Mouse (Mus musculus): ENCODE results near the gene Enpp6. TPM values are rescaled to one million over a fixed set of nuclear protein-coding genes. Genes with fewer than 3 reads are reported as not detected.
"Not testable (repeated sequence)": the region's sequence is repeated elsewhere in the genome, so short reads cannot be mapped to it uniquely, and the experiment has no call there.

The Enpp6 gene
- polyA plus RNA-seq, 1 experiment = not detected

DNA sequence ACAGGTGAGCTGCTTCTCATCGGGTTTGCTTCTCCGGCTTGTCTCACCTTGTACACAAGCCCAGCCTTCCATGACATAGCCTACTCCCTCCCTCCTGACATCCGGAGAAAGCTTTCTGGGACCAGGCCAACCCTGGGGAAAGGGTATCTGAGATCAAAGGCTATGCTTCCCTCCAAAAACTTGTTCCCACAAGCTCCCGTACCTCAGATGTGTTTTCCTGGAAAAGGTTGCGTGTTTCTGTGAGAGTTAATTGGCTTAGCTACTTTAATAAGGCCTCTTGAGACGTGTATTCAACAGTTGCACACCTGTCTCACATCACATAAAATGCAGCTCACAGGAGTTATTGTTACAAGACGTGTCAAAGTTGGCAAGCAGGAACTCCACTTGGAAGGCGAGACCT is 49.8 kb downstream of the Enpp6 start:
- H3K79me2 ChIP-seq (ENCODE audit: control insufficient read depth, insufficient read depth) = no peaks in the 10 kb centered on the region
- TF ChIP-seq E2F4 (IDR thresholded peaks at IDR 0.05; ENCODE audit: insufficient read depth) (no peak), REST (IDR thresholded peaks at IDR 0.05; ENCODE audit: insufficient read depth, insufficient read length) (no peak), MYOD1 (IDR thresholded peaks at IDR 0.05; ENCODE audit: control insufficient read depth in 1 of 3, insufficient read length in 2 of 3, low read depth in 2 of 3) (no peak), TCF12 (IDR thresholded peaks at IDR 0.05; ENCODE audit: insufficient read depth, poor library complexity, severe bottlenecking) (no peak), TCF3 (IDR thresholded peaks at IDR 0.05; ENCODE audit: insufficient read length, low read depth) (no peak), MYOG (IDR thresholded peaks at IDR 0.05; ENCODE audit: control insufficient read depth in 1 of 3, insufficient read depth in 1 of 3, insufficient read length in 2 of 3, low read depth in 2 of 3) (no peak), CEBPB (IDR thresholded peaks at IDR 0.05; ENCODE audit: insufficient read depth, poor library complexity, severe bottlenecking) (no peak), POLR2AphosphoS2 (IDR thresholded peaks at IDR 0.05; ENCODE audit: insufficient read length, low read depth) (no peak), POLR2A (IDR thresholded peaks at IDR 0.05; ENCODE audit: insufficient read length, low read depth) (no peak), MAX (IDR thresholded peaks at IDR 0.05; ENCODE audit: low read depth) (no peak), SRF (IDR thresholded peaks at IDR 0.05; ENCODE audit: control insufficient read depth, insufficient read length, low read depth) (no peak), USF1 (IDR thresholded peaks at IDR 0.05; ENCODE audit: low read depth) (no peak)
- no peaks in the 10 kb centered on the region for H3K36me3 ChIP-seq (ENCODE audit: control insufficient read depth, insufficient read depth)
- no peak overlapping the region for H3K4me3 ChIP-seq
- no peak overlapping the region for H3K4me2 ChIP-seq (ENCODE audit: low read depth)
- no peak overlapping the region for H3ac ChIP-seq (ENCODE audit: control insufficient read depth, insufficient read length)
- peaks cover 4% of the 10 kb centered on the region for H3K27me3 ChIP-seq (ENCODE audit: control insufficient read depth, insufficient read depth, insufficient read length)

DNA sequence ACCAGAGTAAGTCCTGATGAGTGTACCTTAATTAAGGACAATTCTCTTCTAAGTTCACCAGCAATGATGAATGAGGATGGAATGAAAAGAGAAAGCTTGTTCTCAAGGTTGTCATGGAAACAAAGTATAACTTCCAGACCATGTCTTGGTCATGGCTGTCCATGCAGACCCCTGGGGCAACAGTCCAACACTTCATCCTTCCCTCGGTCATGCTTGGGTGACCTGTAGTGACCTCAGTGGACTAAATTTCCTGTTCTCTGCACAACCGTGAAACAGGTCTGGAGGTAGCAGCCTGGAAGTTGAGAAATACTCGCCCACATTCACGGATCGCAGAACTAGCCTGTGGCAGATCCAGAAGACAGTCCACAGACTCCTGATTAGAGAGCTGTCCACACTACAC is 50.7 kb downstream of the Enpp6 start:
- Histone ChIP-seq H3ac (ENCODE audit: control insufficient read depth, insufficient read length) (no peak overlapping the region), H3K4me3 (no peak overlapping the region), H3K27me3 (ENCODE audit: control insufficient read depth, insufficient read depth, insufficient read length) (peaks cover 4% of the 10 kb centered on the region), H3K79me2 (ENCODE audit: control insufficient read depth, insufficient read depth) (no peaks in the 10 kb centered on the region), H3K4me2 (ENCODE audit: low read depth) (no peak overlapping the region), H3K36me3 (ENCODE audit: control insufficient read depth, insufficient read depth) (no peaks in the 10 kb centered on the region)
- no peak for TF ChIP-seq TCF12 (IDR thresholded peaks at IDR 0.05; ENCODE audit: insufficient read depth, poor library complexity, severe bottlenecking)
- no peak for TF ChIP-seq TCF3 (IDR thresholded peaks at IDR 0.05; ENCODE audit: insufficient read length, low read depth)
- TF ChIP-seq REST (IDR thresholded peaks at IDR 0.05; ENCODE audit: insufficient read depth, insufficient read length) = no peak
- TF ChIP-seq CEBPB (IDR thresholded peaks at IDR 0.05; ENCODE audit: insufficient read depth, poor library complexity, severe bottlenecking) = no peak
- TF ChIP-seq POLR2A (IDR thresholded peaks at IDR 0.05; ENCODE audit: insufficient read length, low read depth) = no peak
- no peak for TF ChIP-seq USF1 (IDR thresholded peaks at IDR 0.05; ENCODE audit: low read depth)
- no peak for TF ChIP-seq POLR2AphosphoS2 (IDR thresholded peaks at IDR 0.05; ENCODE audit: insufficient read length, low read depth)
- TF ChIP-seq E2F4 (IDR thresholded peaks at IDR 0.05; ENCODE audit: insufficient read depth) = no peak
- TF ChIP-seq MYOG (IDR thresholded peaks at IDR 0.05; ENCODE audit: control insufficient read depth in 1 of 3, insufficient read depth in 1 of 3, insufficient read length in 2 of 3, low read depth in 2 of 3) = no peak
- no peak for TF ChIP-seq MAX (IDR thresholded peaks at IDR 0.05; ENCODE audit: low read depth)
- no peak for TF ChIP-seq SRF (IDR thresholded peaks at IDR 0.05; ENCODE audit: control insufficient read depth, insufficient read length, low read depth)
- no peak for TF ChIP-seq MYOD1 (IDR thresholded peaks at IDR 0.05; ENCODE audit: control insufficient read depth in 1 of 3, insufficient read length in 2 of 3, low read depth in 2 of 3)

DNA sequence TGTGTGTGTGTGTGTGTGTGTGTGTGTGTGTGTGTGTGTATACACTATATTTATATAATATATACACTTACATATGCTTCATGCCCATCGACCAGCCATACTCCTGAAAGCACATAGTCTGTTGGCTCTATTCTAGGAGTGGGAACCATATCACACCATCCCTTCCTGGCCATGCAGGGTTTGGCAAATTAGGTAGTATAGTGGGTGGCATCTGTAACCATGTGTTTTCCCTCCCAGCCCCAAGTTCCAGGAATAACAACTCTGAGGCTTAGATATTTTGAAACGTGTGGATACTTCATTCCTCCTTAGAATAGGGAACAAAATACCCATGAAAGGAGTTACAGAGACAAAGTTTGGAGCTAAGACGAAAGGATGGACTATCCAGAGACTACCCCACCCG is 53.5 kb downstream of the Enpp6 start:
- not testable (repeated sequence) for H3ac ChIP-seq (ENCODE audit: control insufficient read depth, insufficient read length); H3K27me3 ChIP-seq (ENCODE audit: control insufficient read depth, insufficient read depth, insufficient read length); H3K4me3 ChIP-seq; H3K79me2 ChIP-seq (ENCODE audit: control insufficient read depth, insufficient read depth); H3K4me2 ChIP-seq (ENCODE audit: low read depth); H3K36me3 ChIP-seq (ENCODE audit: control insufficient read depth, insufficient read depth)

DNA sequence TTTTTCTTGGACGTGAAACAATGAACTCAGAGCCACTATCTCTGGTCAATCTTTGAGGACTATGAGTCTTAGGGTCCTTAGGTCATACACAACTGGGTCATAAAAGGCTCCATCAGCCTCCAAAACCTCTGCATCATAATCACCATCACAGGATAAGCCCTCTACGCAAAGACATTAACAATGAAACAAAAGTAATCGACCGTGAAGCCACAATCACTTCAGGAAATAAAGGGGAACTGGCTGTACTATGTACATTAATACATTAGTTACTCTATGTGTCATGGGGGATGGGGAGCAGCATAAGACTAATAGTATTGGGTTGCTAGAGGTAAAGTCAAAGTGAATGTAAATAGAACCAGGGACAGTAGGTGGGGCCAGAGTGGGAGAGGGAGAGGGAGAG is 59.7 kb downstream of the Enpp6 start:
- Histone ChIP-seq H3K4me3 (no peak overlapping the region), H3K4me2 (ENCODE audit: low read depth) (no peak overlapping the region), H3K79me2 (ENCODE audit: control insufficient read depth, insufficient read depth) (no peaks in the 10 kb centered on the region), H3K36me3 (ENCODE audit: control insufficient read depth, insufficient read depth) (no peaks in the 10 kb centered on the region), H3K27me3 (ENCODE audit: control insufficient read depth, insufficient read depth, insufficient read length) (no peaks in the 10 kb centered on the region), H3ac (ENCODE audit: control insufficient read depth, insufficient read length) (no peak overlapping the region)
- TF ChIP-seq POLR2A (IDR thresholded peaks at IDR 0.05; ENCODE audit: insufficient read length, low read depth) (no peak), MAX (IDR thresholded peaks at IDR 0.05; ENCODE audit: low read depth) (no peak), POLR2AphosphoS2 (IDR thresholded peaks at IDR 0.05; ENCODE audit: insufficient read length, low read depth) (no peak), E2F4 (IDR thresholded peaks at IDR 0.05; ENCODE audit: insufficient read depth) (no peak), TCF3 (IDR thresholded peaks at IDR 0.05; ENCODE audit: insufficient read length, low read depth) (no peak), MYOD1 (IDR thresholded peaks at IDR 0.05; ENCODE audit: control insufficient read depth in 1 of 3, insufficient read length in 2 of 3, low read depth in 2 of 3) (no peak), TCF12 (IDR thresholded peaks at IDR 0.05; ENCODE audit: insufficient read depth, poor library complexity, severe bottlenecking) (no peak), MYOG (IDR thresholded peaks at IDR 0.05; ENCODE audit: control insufficient read depth in 1 of 3, insufficient read depth in 1 of 3, insufficient read length in 2 of 3, low read depth in 2 of 3) (no peak), CEBPB (IDR thresholded peaks at IDR 0.05; ENCODE audit: insufficient read depth, poor library complexity, severe bottlenecking) (no peak), USF1 (IDR thresholded peaks at IDR 0.05; ENCODE audit: low read depth) (no peak), SRF (IDR thresholded peaks at IDR 0.05; ENCODE audit: control insufficient read depth, insufficient read length, low read depth) (no peak)

DNA sequence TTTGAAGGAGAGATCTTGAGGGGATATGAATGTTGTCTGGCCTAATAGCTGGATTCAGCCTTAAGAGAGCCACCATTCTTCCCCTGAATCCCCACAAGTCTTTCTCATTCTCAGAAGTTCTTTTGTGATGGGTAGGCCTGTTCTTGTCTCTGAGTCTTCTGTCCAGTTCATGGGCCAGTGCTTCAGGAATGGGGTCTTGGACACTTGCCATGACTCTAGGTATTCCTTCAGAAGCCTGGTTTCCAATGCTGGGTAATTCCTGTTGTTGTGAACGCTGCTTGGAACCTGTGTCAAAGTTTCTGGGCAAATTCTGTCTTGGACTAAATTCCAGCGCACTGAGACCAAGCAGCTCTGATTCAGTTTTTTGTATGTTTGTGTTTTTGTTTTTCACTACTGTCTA is 60.5 kb downstream of the Enpp6 start:
- Histone ChIP-seq H3K79me2 (ENCODE audit: control insufficient read depth, insufficient read depth) (no peaks in the 10 kb centered on the region), H3K36me3 (ENCODE audit: control insufficient read depth, insufficient read depth) (no peaks in the 10 kb centered on the region), H3K4me2 (ENCODE audit: low read depth) (no peak overlapping the region), H3K4me3 (no peak overlapping the region), H3ac (ENCODE audit: control insufficient read depth, insufficient read length) (no peak overlapping the region), H3K27me3 (ENCODE audit: control insufficient read depth, insufficient read depth, insufficient read length) (no peaks in the 10 kb centered on the region)
- TF ChIP-seq MYOD1 (IDR thresholded peaks at IDR 0.05; ENCODE audit: control insufficient read depth in 1 of 3, insufficient read length in 2 of 3, low read depth in 2 of 3) (no peak), CEBPB (IDR thresholded peaks at IDR 0.05; ENCODE audit: insufficient read depth, poor library complexity, severe bottlenecking) (no peak), E2F4 (IDR thresholded peaks at IDR 0.05; ENCODE audit: insufficient read depth) (no peak), POLR2AphosphoS2 (IDR thresholded peaks at IDR 0.05; ENCODE audit: insufficient read length, low read depth) (no peak), MAX (IDR thresholded peaks at IDR 0.05; ENCODE audit: low read depth) (no peak), USF1 (IDR thresholded peaks at IDR 0.05; ENCODE audit: low read depth) (no peak), MYOG (IDR thresholded peaks at IDR 0.05; ENCODE audit: control insufficient read depth in 1 of 3, insufficient read depth in 1 of 3, insufficient read length in 2 of 3, low read depth in 2 of 3) (no peak), REST (IDR thresholded peaks at IDR 0.05; ENCODE audit: insufficient read depth, insufficient read length) (no peak), TCF12 (IDR thresholded peaks at IDR 0.05; ENCODE audit: insufficient read depth, poor library complexity, severe bottlenecking) (no peak), TCF3 (IDR thresholded peaks at IDR 0.05; ENCODE audit: insufficient read length, low read depth) (no peak), SRF (IDR thresholded peaks at IDR 0.05; ENCODE audit: control insufficient read depth, insufficient read length, low read depth) (no peak), POLR2A (IDR thresholded peaks at IDR 0.05; ENCODE audit: insufficient read length, low read depth) (no peak)

All from myocyte (in vitro differentiated cells).